Mouse (Mus musculus) testis, postnatal 14 days (tissue): Measurements from ENCODE around the gene Ppt2.
A peak's percentile ranks its signal among the peaks of the same experiment; 100 is the strongest.

ENCODE experiments used
- DNase-seq: peaks from one replicate; pipeline ENCODE4 v3.0.0; 2021; ENCODE audit warnings: low spot score

The Ppt2 gene

DNA sequence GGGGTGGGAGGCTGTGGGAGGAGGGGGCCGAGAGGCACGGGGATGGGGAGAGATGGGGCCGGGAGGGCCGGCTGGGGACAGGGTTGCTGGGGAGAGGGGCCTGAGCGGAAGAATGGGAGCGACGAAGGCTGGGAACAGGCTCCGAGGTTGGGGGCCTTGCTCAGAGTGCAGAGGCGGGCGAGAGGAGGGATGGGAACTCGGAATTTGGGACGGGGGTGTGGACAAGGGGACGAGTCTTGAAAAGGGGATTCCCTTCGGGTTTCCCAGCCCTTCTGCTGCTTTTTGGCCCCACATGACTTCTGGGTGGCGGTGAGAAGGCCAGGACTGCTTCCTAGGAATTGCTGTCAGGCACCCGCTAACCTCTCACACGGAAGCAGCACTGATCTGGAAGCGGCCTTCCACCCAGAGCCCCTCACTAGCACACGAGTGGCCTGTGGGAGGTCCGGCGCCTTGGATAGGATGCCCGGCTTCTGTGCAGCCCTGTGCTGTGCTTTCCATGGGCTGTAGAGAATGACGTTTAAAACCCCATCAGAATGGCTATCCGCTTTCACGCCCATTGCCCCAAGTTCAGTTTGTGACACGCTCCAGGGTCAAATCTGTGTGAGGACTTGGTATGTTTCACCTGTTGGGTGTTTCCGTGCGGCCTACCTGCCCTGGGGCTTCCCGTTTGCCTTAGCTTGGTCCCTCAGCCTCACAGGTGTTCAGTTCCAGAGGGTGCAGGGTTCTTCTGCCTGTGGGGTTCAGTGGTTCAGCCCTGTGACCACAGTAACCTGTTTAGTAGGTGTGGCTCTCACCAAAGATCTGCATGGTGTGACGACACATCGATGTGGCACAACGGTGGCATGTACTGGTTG is 21.9 kb downstream of the Ppt2 start:
- peak; percentile 61 for DNase-seq

DNA sequence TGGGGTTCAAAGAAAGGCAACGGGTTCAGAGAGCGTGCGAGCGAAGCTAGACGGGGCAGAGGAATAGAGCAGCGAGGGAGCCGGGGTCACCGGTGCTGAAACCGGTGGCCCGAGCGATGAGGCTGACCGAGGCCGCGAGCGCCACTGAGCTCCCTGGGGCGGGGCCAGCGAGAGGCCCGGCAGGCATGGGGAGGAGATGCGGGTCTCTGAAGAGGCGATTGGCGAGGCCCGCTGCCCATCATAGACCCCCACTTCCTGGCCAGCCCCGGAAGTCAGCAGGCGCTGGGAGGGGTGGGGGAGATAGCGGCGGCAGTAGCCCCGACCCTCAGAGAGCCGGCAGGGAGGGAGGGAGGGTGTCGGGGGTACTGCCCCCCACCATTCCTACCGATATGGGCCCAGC is 22.7 kb downstream of the Ppt2 start:
- DNase-seq, result peak; percentile 98

DNA sequence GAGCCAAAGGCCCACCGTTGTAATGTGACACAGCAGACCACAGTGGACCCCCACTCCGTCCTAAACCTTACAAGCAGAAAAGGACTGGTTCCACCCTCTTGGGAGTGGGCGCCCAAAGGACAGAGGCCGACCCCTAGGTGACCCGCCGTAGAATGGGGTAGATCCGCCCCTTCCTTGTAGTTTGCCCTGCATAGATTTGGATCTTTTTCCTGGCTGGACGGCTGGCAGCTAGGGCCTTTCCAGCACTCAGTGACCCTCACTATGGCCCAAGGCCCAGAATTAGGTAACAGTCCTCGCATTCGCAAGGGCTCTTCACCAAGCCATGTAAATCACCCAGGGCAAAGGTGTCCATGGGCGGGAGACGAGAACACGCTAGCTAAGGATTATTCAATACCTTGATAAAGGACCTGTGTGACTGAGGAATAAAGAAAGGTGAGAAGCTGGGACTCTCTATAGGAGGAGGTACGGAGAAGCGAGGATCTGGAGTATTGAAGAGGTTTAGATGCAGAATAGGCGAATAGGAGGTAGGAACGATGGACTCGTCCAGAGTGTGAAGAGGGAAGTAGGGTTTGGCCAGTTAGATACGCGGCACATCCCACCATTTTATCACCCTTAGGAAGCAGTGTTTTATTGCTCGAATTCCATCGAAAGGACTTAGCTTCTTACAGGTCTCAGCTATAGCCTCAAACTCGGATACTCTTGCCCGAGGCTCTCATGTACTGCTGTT is 23.6 kb downstream of the Ppt2 start:
- DNase-seq, result peak; percentile 67

DNA sequence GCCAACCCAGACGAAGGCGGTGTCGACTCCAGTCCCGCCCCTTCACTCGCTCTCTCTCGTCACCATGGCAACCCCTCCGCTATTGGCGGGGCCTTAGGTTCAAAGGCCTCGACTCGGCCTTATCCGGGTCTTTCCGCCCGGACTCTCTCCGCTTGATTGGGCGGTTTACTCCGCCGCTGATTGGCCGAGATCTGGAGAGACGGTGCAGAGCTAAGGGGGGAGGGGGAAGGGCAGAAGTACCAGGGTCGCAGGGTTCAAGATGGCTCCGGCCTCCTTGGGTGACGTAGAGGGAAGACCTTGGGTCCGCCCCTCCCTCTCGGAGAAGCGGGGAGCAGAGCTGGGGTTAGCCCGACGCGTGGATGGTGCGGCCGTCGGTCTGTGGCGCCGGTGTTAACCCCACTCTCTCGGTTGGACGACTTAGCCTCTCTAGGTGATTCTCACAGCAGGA is 24.2 kb downstream of the Ppt2 start, which contains the start of gene Agpat1:
Gene Agpat1, plus strand, starts transcription at position 202 of the 448 bp plus-strand sequence.
- DNase-seq, result peak; percentile 99

DNA sequence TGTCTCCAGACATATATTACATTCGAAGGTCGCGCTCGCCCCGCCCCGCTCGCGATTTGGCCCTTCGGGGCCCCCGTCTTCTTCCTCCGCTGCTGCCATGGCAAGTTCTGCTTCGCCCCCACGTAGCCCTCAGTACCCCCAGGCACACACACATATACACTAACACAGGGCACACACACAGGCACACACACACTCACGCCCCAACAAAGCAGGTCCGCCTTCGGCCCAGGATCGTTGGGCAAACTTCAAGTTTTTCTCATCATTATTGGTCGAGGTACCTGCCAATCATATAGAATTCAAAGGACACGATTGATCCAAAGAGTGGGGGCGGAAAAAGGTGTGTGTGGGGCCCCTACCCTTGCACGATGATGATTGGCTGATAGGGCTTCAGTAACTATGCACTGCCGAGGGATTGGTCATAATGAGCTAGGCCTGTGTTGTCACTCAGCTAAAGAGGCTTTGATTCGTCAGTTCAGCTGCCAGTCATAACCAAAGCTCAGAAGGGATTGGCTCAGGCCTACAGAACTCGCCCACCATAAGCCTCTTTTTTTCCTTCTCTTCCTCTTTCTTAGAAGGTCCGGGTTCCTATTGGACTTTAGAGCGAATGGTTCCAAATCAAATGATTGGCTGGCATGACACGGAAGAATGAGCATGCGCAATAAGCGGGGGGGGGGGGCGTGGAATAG is 24.8 kb downstream of the Ppt2 start, which contains the start of gene Rnf5:
Gene Rnf5, minus strand, starts transcription at position 316 of the 686 bp plus-strand sequence.
- peak; percentile 99 for DNase-seq

DNA sequence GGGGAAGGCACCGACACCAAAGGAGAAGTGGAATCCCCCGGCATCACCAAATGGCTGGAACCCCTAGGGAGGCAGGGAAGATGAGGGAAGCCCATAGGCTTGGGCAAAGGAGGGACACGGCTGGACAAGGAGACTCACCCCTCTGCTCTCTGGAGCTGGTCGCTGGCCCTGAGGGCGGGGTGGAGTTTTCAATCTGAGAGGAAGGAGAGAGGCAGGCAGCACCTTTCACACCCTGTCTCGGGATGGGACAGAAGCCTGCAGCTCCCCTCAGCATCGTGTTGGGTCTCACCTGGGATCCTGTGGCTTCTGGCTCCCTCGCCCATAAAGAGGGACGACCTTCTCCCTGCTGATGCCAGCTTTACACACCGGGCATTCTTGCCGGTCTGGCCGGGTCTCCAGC is 26.5 kb downstream of the Ppt2 start:
- no peak for DNase-seq

DNA sequence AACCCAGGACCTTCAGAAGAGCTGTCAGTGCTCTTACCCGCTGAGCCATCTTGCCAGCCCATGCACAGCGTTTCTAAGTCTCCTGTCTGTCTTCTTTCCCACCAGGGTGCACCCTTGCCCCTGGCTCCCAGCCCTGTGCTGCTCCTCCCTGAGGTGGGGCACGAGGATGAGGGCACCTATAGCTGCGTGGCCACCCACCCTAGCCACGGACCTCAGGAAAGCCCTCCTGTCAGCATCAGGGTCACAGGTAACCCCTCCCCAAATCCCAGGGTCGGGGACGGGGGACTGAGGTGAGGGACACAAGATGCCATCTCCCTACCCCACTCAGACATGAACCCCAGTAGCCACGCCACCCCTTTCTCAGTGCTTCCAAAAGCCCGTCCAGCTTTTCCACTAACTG is 28.4 kb downstream of the Ppt2 start:
- no peak for DNase-seq

DNA sequence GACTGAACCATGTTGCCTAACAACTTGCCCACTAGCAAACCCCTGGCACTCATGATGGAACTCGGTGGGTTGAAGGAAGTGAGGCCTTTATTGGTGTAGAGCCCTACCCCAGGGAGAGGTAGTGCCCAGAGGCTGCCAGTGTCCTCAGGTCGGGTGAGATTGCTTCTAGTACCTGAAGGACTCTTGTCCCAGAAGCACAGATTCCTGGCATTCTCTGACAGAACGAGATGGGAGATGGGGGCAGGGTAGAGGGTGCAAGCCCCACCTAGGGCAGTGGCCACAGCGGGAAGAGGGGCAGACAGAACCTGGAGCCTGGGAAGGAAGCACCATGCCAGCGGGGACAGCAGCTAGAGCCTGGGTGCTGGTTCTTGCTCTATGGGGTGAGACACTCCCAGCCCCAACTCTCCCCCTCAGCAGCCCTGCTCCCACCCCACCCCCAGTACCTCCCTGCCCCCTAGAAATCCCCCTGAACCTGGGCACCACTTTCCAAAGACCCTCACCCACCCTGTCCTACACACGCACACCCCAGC is 30.7 kb downstream of the Ppt2 start, which contains the start of gene Ager:
Gene Ager, plus strand, starts transcription at position 297 of the 530 bp plus-strand sequence.
- no peak for DNase-seq

DNA sequence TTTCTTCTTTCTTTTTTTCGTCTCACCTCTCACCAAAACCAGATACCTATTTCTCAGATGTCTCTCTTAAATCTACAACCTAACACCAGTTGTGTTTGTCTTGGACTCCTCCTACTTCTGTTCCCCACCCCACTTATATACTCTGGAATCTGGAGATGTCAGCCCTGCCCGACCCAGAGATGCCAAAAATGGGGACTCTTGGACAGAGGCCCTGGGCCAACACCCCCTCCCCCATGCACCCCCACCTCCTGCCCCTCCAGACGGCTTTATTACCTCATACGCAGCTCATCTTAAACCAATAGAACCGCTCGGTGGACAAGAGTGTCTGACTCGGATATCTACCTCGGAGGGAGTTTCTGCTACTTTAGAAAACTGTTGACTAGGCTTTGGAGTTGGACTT is 32.2 kb downstream of the Ppt2 start:
- no peak for DNase-seq

DNA sequence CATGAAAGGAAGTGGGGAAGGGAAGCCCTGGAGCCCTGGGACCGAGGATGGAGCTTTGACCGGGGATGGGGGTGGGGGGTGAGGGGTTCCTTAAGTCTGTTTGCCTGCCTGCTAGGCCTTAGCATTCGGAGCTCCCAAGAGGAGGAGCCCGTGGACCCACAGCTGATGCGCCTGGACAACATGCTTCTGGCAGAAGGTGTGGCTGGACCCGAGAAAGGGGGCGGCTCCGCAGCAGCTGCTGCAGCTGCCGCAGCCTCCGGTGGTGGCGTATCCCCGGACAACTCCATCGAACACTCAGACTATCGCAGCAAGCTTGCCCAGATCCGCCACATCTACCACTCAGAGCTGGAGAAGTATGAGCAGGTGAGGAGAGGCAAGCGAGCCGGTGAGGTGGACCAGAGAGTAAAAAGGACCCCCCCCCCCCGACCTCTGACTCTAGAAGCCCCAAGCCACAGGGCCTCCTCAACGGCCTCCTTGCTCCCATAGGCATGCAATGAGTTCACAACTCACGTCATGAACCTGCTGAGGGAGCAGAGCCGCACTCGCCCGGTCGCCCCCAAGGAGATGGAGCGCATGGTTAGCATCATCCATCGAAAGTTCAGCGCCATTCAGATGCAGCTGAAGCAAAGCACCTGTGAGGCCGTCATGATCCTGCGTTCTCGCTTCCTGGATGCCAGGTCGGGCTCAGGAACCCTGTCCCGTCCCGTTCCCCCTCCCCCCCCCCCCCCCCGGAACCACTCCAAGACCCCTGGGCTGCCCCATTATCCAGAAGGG is 34.4 kb downstream of the Ppt2 start:
- no peak for DNase-seq

DNA sequence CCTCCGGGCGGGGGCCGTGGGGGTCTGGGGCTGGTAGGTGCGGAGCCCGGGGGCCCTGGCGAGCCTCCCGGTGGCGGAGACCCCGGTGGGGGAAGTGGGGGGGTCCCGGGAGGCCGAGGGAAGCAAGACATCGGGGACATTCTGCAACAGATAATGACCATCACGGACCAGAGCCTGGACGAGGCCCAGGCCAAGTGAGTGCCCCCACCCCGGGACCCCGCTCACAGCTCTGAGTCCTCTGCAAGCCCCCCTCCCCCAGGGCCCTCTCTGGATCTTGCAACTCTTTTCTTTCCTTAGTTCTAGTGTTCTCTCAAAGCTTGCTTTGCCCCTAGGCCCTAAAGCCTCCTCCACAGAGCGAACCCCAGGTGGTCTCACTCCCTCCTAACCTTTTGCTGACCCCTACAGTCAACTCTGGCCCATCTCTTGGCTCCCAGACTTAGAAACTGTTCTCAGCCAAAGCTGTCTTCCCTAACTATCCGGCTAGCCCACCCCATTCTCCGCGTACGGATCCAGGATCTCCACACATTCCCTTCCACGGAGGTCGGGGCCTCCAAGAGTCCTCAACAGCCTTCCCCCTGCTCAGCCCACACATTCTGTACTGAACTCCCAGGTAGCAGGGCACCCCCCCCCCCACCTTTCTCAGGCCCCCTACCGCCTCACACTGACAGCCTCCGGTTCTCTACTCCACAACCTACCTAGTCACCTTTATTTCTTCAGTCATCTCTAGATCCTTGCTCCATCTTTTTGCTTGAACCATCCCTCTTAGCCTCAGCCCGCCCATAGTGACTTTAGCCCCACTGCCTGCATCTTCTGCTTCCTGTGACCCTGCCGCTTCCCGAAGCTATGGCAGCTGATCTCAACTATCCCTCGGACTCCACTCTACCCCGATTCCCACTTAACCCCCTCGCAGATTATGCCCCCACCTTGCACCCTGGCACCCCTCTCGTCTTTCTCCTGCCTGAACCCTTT is 35.4 kb downstream of the Ppt2 start:
- peak; percentile 65 for DNase-seq

DNA sequence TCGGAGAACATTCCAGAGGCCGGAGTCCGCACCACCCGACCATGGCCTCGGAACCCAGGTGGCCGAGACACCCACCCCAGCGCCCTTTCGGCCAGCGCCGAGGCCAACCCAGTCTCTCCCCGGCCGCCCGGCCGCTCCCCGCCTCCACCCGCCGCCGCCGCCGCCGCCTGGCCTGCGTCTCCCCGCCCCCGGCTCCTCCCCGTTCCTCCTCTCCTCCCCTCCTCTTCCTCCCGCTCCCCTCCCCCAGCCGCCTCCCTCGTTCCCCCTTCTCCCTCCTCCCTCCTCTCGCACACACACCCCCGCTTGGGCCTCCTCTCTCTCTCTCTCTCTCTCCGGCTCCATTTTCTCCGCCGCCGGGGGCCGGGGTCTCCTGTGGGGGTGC is 36.3 kb downstream of the Ppt2 start:
- DNase-seq, result peak; percentile 88

DNA sequence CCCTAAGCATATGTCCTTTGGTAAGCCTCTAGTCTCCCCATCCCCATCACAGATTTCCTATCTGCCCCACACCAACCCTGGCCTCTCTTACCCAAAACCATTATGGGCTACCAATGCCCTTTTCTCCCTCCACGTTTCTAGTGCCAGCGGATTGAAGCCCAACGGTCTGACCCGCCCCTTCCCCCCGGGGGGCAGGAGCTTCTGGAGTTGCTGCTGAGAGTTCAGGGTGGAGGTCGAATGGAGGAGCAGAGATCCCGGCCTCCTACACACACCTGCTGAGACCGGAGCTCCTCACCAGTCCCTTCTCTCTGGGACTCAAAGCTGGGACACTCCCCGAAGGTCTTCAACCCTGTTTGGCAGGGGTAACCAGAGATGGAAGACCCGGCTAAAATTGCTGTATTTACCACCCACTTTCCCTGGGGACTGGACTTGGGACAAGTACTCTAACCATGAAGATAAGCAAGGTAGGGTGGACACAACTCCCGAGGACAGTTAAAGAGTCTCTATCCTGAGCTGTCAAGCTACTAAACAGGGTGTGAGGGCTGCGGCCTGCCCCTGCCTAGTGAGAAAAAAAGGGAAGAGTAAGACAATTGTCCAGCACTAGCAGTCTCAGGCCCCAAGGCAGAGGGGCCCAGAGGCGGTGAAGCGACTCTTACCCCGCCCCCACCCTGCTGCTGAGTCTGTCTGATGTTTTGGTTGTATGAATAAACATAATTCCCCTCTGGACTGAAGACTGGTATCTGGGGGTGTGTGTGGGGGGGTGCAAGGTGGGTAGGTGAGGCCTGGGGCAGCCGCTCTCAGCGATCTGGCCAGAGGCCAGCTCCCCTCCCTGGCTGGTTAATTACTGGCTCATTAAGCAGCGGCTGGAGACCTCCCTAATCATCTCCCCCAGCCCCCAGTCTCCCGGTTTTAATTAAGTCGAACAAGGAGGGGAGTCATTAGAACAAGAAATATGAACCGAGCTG is 37.0 kb downstream of the Ppt2 start, which contains the start of gene Pbx2:
Gene Pbx2, plus strand, starts transcription at position 238 of the 965 bp plus-strand sequence.
- no peak for DNase-seq

DNA sequence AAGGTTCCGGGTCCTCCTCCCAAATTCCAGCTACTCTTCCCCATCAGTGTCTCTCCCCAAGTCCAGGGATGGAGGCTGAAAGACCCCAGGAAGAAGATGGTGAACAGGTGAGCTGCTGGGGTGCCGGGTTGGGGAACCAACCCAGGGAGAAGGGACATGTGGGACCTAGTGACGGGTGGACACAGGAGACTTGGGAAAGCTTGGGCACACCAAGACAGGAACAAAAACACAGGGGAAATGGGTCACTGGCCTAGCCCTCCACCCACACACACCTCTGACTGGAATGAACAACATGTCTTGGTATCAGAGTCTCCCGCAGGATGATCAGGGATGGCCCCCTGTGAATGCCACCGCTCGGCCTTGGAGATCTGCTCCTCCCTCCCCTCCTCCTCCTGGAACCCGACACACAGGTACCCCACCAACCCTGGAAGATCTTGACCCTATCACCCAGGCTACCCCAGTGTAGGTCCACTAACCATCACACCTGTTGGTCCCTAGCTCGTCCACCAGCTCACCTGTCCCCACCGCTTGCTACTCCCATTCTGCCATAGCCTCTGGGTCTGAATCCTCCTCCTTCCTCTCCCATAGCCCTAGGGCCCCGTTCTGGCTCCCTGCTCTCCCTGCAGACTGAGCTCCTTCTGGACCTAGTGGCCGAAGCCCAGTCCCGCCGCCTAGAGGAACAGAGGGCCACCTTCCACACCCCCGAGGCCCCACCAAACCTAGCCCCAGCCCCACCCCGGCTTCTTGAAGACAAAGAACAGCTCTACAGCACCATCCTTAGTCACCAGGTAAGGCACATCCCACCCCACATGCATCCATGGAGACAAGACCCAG is 37.9 kb downstream of the Ppt2 start:
- DNase-seq, result no peak

DNA sequence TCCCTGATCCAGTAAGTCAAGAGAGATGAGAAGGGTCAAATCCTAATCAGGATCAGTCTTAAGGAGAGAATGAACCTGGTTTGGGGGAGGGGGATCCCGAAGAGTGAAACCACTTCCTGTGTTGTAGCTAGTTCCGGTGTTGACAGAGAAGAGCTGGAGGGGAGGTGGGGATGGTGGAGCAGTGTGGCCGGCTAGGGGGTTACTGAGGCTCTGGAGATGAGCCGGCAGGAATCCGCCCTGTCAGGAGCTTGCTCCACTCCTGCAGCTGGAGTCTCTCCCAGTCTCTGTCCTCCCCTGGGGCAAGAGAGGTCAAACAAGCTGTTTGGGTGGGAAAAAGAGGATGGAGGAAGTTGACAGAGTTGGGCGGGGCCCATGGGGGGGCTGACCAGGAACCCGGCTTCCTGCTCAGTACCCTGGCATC is 38.6 kb downstream of the Ppt2 start, which contains the start of gene Gpsm3:
Gene Gpsm3, plus strand, starts transcription at position 126 of the 421 bp plus-strand sequence.
- peak; percentile 66 for DNase-seq

DNA sequence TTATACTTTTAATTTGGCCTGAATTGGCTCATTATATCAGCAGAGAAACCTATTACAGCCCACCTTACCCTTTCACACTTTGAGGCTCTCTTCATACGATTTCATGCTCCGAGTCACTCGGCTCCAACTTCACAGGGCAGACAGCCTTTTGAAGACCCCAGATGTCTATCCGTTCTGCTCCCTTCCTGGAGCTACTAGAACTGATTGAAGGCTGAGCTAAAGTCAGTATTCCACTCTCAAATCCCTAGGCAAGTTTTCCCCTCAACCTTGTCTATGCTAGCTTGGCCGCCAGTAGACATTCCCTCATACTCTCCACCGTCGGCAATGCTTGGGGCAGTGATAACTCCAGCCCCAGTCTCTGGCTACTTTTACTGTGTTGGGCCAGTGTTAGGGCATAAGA is 39.1 kb downstream of the Ppt2 start:
- DNase-seq, result no peak

DNA sequence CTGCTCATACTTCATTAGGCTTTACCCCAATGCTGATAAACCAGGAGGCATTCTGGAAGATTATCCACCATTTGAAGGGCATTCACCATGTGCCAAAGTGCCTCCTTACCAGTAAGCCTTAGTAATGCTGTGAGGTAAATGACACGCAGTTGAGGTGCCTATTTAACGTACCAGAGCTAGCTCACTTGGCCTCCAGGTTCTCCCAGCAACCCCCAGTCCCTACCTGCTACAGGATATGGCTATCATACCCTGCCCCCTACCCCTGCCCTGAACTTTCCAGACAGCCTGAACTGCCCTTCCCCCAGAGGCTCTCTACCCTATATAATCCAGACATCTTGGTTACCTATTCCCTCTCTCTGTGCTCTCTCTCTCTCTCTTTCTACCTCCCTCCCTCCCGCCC is 39.5 kb downstream of the Ppt2 start:
- no peak for DNase-seq

DNA sequence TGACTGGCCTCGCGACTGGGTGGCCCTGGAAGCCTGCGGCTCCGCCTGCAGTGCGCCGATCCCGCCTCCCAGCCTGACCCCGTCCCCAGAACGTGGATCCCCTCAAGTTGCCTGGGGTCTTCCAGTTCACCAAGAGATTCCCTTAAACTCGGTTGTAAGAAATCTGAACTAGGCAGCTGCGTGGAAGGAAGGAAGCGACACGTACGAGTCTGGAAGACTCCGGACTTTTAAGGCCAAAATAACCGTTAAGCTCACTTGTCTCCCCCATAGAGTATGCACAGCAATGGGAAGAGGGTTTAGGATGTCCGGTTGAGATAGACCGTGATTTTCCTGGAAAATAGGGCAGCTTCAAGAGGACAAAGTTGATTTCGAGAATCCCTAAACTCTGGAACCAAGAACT is 40.5 kb downstream of the Ppt2 start:
- no peak for DNase-seq
